Mouse (Mus musculus) embryonic facial prominence, embryonic 10.5 days (tissue): ENCODE data around the gene Snx17. TPM values are rescaled to one million over a fixed set of nuclear protein-coding genes. Genes with fewer than 3 reads are reported as not detected.

Experiments used
- DNase-seq: peaks from one replicate; pipeline ENCODE4 v3.0.0-alpha.2; 2017; ENCODE audit warnings: low spot score
- H3K27ac ChIP-seq: fragments of 300-500 bp; sonication (generic); replicated peaks from 2 replicates; pipeline ENCODE4 v1.5.1; 2016; ENCODE audit warnings: mild to moderate bottlenecking
- H3K27me3 ChIP-seq: fragments of 300-500 bp; sonication (generic); replicated peaks from 2 replicates; pipeline ENCODE4 v1.6.1; 2016; ENCODE audit warnings: low read depth, mild to moderate bottlenecking; ENCODE audit not compliant: poor library complexity, severe bottlenecking
- H3K36me3 ChIP-seq: fragments of 300-500 bp; sonication (generic); replicated peaks from 2 replicates; pipeline ENCODE4 v1.6.1; 2016; ENCODE audit warnings: mild to moderate bottlenecking, moderate library complexity
- H3K4me1 ChIP-seq: fragments of 300-500 bp; sonication (generic); 2 replicates; pipeline ENCODE4 v1.6.1; 2016
- H3K4me3 ChIP-seq: fragments of 300-500 bp; sonication (generic); 2 replicates; pipeline ENCODE4 v1.5.1; 2016; ENCODE audit warnings: mild to moderate bottlenecking, moderate library complexity
- H3K9me3 ChIP-seq: fragments of 300-500 bp; sonication (generic); 2 replicates; pipeline ENCODE4 v1.6.1; 2016; ENCODE audit warnings: mild to moderate bottlenecking
- WGBS: fragments of 180-500 bp; shearing (Covaris S2); methylation state at CpG from one replicate; pipeline ENCODE4 v1.1.7; 2016; 5-methylcytosine and 5-hydroxymethylcytosine counted together
- polyA plus RNA-seq: library from polyadenylated mRNA; unstranded; fragments of >200 nt; fragmentation: Nextera tagmentation; extraction: Ambion mirVana; gene quantifications from 2 replicates; pipeline ENCODE4 v1.2.1, GENCODE M21; 2016

Snx17 gene
- polyA plus RNA-seq, 1 experiment from 2014 or later, result 127 TPM

- Histone ChIP-seq H3K27me3 (no peaks in the 10 kb centered on the region), H3K27ac (no peak overlapping the region), H3K9me3 (no peaks in the 10 kb centered on the region), H3K4me3 (no peak overlapping the region), H3K36me3 (peaks cover 53% of the 10 kb centered on the region), H3K4me1 (peaks cover 12% of the 10 kb centered on the region)
- whole genome bisulfite sequencing, result 80% methylated on average over 4 of the region's 4 CpGs
- DNase-seq, result no peak
Measured at GRCm38 (mm10) chr5:31188223-31188840, 4.7 kb upstream of the Snx17 start.

GRCm38 (mm10) chr5:31190201-31190600 is 2.8 kb upstream of the Snx17 start:
- H3K27ac ChIP-seq, result no peak overlapping the region
- WGBS, result 91% methylated on average over 9 of the region's 9 CpGs
- no peaks in the 10 kb centered on the region for H3K9me3 ChIP-seq
- DNase-seq, result no peak
- 0 out of 2 replicates have a peak overlapping the region, but pooled peaks have one; percentile 1 for H3K4me3 ChIP-seq
- H3K27me3 ChIP-seq, result no peaks in the 10 kb centered on the region
- peaks cover 23% of the 10 kb centered on the region for H3K4me1 ChIP-seq
- H3K36me3 ChIP-seq, result peaks cover 62% of the 10 kb centered on the region

- Histone ChIP-seq H3K9me3 (no peaks in the 10 kb centered on the region), H3K27me3 (no peaks in the 10 kb centered on the region), H3K36me3 (peaks cover 72% of the 10 kb centered on the region), H3K27ac (peak overlapping the region; percentile 90), H3K4me3 (peak overlapping the region; percentile 87), H3K4me1 (peaks cover 23% of the 10 kb centered on the region)
- DNase-seq, result no peak
- WGBS, result 16% methylated on average over 42 of the region's 42 CpGs
Measured at GRCm38 (mm10) chr5:31192045-31192938, 735 bp upstream of the Snx17 start.

- H3K27ac ChIP-seq, result peak overlapping the region; percentile 90
- no peaks in the 10 kb centered on the region for H3K9me3 ChIP-seq
- peak overlapping the region; percentile 87 for H3K4me3 ChIP-seq
- peaks cover 23% of the 10 kb centered on the region for H3K4me1 ChIP-seq
- WGBS, result 12% methylated on average over 25 of the region's 25 CpGs
- H3K27me3 ChIP-seq, result no peaks in the 10 kb centered on the region
- H3K36me3 ChIP-seq, result peaks cover 72% of the 10 kb centered on the region
- DNase-seq, result no peak
Measured at GRCm38 (mm10) chr5:31193631-31194281, 729 bp downstream of the Snx17 start.

GRCm38 (mm10) chr5:31194486-31195485 is 1.8 kb downstream of the Snx17 start:
- no peaks in the 10 kb centered on the region for H3K9me3 ChIP-seq
- 91% methylated on average over 16 of the region's 16 CpGs for WGBS
- H3K27ac ChIP-seq, result no peak overlapping the region
- H3K4me3 ChIP-seq, result peak overlapping the region; percentile 87
- H3K27me3 ChIP-seq, result no peaks in the 10 kb centered on the region
- H3K4me1 ChIP-seq, result peaks cover 23% of the 10 kb centered on the region
- DNase-seq, result no peak
- H3K36me3 ChIP-seq, result peaks cover 73% of the 10 kb centered on the region

GRCm38 (mm10) chr5:31195671-31196070 is 2.6 kb downstream of the Snx17 start:
- no peaks in the 10 kb centered on the region for H3K27me3 ChIP-seq
- peaks cover 73% of the 10 kb centered on the region for H3K36me3 ChIP-seq
- 92% methylated on average over 4 of the region's 4 CpGs for WGBS
- peaks cover 5% of the 10 kb centered on the region for H3K9me3 ChIP-seq
- no peak for DNase-seq
- no peak overlapping the region for H3K4me3 ChIP-seq
- H3K4me1 ChIP-seq, result peaks cover 29% of the 10 kb centered on the region
- no peak overlapping the region for H3K27ac ChIP-seq

- H3K4me3 ChIP-seq, result no peak overlapping the region
- H3K4me1 ChIP-seq, result peaks cover 34% of the 10 kb centered on the region
- peaks cover 5% of the 10 kb centered on the region for H3K9me3 ChIP-seq
- peaks cover 70% of the 10 kb centered on the region for H3K36me3 ChIP-seq
- H3K27ac ChIP-seq, result no peak overlapping the region
- 93% methylated on average over 10 of the region's 10 CpGs for WGBS
- DNase-seq, result no peak
- H3K27me3 ChIP-seq, result no peaks in the 10 kb centered on the region
Measured at GRCm38 (mm10) chr5:31196207-31196606, 3.2 kb downstream of the Snx17 start.

- no peak overlapping the region for H3K4me3 ChIP-seq
- no peaks in the 10 kb centered on the region for H3K27me3 ChIP-seq
- no peak overlapping the region for H3K27ac ChIP-seq
- peaks cover 5% of the 10 kb centered on the region for H3K9me3 ChIP-seq
- peaks cover 66% of the 10 kb centered on the region for H3K36me3 ChIP-seq
- WGBS, result 96% methylated on average over 12 of the region's 12 CpGs
- peaks cover 28% of the 10 kb centered on the region for H3K4me1 ChIP-seq
- no peak for DNase-seq
Measured at GRCm38 (mm10) chr5:31197072-31197471, 4.0 kb downstream of the Snx17 start.

- H3K36me3 ChIP-seq, result peaks cover 75% of the 10 kb centered on the region
- peak overlapping the region; percentile 23; the same call in 1 of the 2 replicates for H3K4me3 ChIP-seq
- 84% methylated on average over 9 of the region's 9 CpGs for WGBS
- peaks cover 5% of the 10 kb centered on the region for H3K9me3 ChIP-seq
- peaks cover 33% of the 10 kb centered on the region for H3K4me1 ChIP-seq
- no peak for DNase-seq
- no peak overlapping the region for H3K27ac ChIP-seq
- H3K27me3 ChIP-seq, result no peaks in the 10 kb centered on the region
Measured at GRCm38 (mm10) chr5:31198170-31198569, 5.1 kb downstream of the Snx17 start.

GRCm38 (mm10) chr5:31198616-31199320 is 5.7 kb downstream of the Snx17 start:
- no peak for DNase-seq
- peaks cover 5% of the 10 kb centered on the region for H3K9me3 ChIP-seq
- H3K27me3 ChIP-seq, result no peaks in the 10 kb centered on the region
- peaks cover 81% of the 10 kb centered on the region for H3K36me3 ChIP-seq
- H3K4me1 ChIP-seq, result peaks cover 32% of the 10 kb centered on the region
- peak overlapping the region; percentile 3; the same call in 1 of the 2 replicates for H3K4me3 ChIP-seq
- no peak overlapping the region for H3K27ac ChIP-seq
- WGBS, result 85% methylated on average over 5 of the region's 5 CpGs

GRCm38 (mm10) chr5:31199321-31199892 is 6.4 kb downstream of the Snx17 start:
- WGBS, result 94% methylated on average over 19 of the region's 19 CpGs
- H3K9me3 ChIP-seq, result peaks cover 5% of the 10 kb centered on the region
- H3K36me3 ChIP-seq, result peaks cover 86% of the 10 kb centered on the region
- H3K27ac ChIP-seq, result no peak overlapping the region
- DNase-seq, result no peak
- peak overlapping the region; percentile 3; the same call in 1 of the 2 replicates for H3K4me3 ChIP-seq
- H3K27me3 ChIP-seq, result no peaks in the 10 kb centered on the region
- H3K4me1 ChIP-seq, result peaks cover 26% of the 10 kb centered on the region
